Mouse (Mus musculus) embryonic facial prominence, embryonic 11.5 days (tissue): ENCODE results near the gene Utrn. TPM values are rescaled to one million over a fixed set of nuclear protein-coding genes. Genes with fewer than 3 reads are reported as not detected.
A peak's percentile ranks its signal among the peaks of the same experiment; 100 is the strongest.

Experiments
- ATAC-seq: fragments of 200-750 bp; cut with Nextera tagmentation; replicated peaks from 2 replicates; pipeline ENCODE4 v1.8.0; 2017; ENCODE audit warnings: low read depth; ENCODE audit not compliant: insufficient number of reproducible peaks, low FRiP score, low TSS enrichment
- DNase-seq: peaks from one replicate; pipeline ENCODE4 v3.0.0-alpha.2; 2015; ENCODE audit warnings: low spot score
- H3K27ac ChIP-seq: fragments of 300-500 bp; sonication (generic); replicated peaks from 2 replicates; pipeline ENCODE4 v1.5.1; 2014; ENCODE audit warnings: mild to moderate bottlenecking, low read depth, low read length, control low read depth
- H3K27me3 ChIP-seq: fragments of 300-500 bp; sonication (generic); 2 replicates; pipeline ENCODE4 v1.6.1; 2014; ENCODE audit warnings: mild to moderate bottlenecking, low read length, moderate library complexity, mixed read lengths; ENCODE audit not compliant: control insufficient read depth, insufficient read depth
- H3K36me3 ChIP-seq: fragments of 300-500 bp; sonication (generic); replicated peaks from 2 replicates; pipeline ENCODE4 v1.6.1; 2014; ENCODE audit warnings: low read depth, mild to moderate bottlenecking, low read length, moderate library complexity, mixed read lengths; ENCODE audit not compliant: control insufficient read depth, insufficient read depth
- H3K4me1 ChIP-seq: fragments of 300-500 bp; sonication (generic); 2 replicates; pipeline ENCODE4 v1.6.1; 2014; ENCODE audit warnings: low read length, mixed read lengths; ENCODE audit not compliant: control insufficient read depth, insufficient read depth
- H3K4me2 ChIP-seq: fragments of 300-500 bp; sonication (generic); 2 replicates; pipeline ENCODE4 v1.6.1; 2014; ENCODE audit warnings: low read depth, mild to moderate bottlenecking, control low read depth, low read length, moderate library complexity
- H3K4me3 ChIP-seq: fragments of 300-500 bp; sonication (generic); 2 replicates; pipeline ENCODE4 v1.5.1; 2014; ENCODE audit warnings: low read depth, low read length, control low read depth
- H3K9ac ChIP-seq: fragments of 300-500 bp; sonication (generic); replicated peaks from 2 replicates; pipeline ENCODE4 v1.6.1; 2014; ENCODE audit warnings: mild to moderate bottlenecking, control low read depth, low read length
- H3K9me3 ChIP-seq: fragments of 300-500 bp; sonication (generic); replicated peaks from 2 replicates; pipeline ENCODE4 v1.6.1; 2016; ENCODE audit warnings: mild to moderate bottlenecking, low read length, inconsistent platforms, mixed read lengths; ENCODE audit not compliant: control insufficient read depth
- WGBS: fragments of 180-500 bp; shearing (Covaris S2); extraction: QIAGEN DNeasy Blood & Tissue Kit; methylation state at CpG from one replicate; pipeline ENCODE4 v1.1.7; 2014; 5-methylcytosine and 5-hydroxymethylcytosine counted together
- polyA plus RNA-seq: library from polyadenylated mRNA; unstranded; fragments of >200 nt; fragmentation: Nextera tagmentation; extraction: Ambion mirVana; gene quantifications from 2 replicates; pipeline ENCODE4 v1.2.1, GENCODE M21; 2014

The Utrn gene
- polyA plus RNA-seq, 1 experiment from 2014 or later, result 47.4 TPM

DNA sequence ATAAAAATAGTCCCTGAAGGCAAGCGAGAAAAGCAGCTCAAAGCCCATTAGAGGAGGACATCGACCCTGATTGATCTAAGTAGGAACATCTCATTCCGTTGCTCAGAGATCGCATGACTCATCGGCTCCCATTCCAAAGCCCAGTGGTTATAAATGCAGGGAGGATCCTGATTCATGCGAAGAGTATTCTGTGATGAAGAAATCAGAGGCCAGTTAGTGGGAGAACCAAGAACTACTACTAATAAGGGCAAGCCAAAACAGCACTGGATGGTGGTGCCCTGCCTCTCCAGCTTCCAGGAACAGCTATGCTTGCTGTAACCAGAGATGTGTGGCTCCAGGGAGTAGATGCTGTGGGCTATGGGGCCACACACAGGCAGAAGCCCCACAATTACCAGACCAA is 81.2 kb downstream of the Utrn start:
- Histone ChIP-seq H3K4me2 (no peak overlapping the region), H3K9me3 (no peaks in the 10 kb centered on the region), H3K27me3 (no peaks in the 10 kb centered on the region), H3K4me1 (no peaks in the 10 kb centered on the region), H3K9ac (no peak overlapping the region), H3K27ac (no peak overlapping the region), H3K36me3 (no peaks in the 10 kb centered on the region), H3K4me3 (no peak overlapping the region)
- ATAC-seq, result no peak
- 76% methylated on average over 6 of the region's 6 CpGs for WGBS
- no peak for DNase-seq

DNA sequence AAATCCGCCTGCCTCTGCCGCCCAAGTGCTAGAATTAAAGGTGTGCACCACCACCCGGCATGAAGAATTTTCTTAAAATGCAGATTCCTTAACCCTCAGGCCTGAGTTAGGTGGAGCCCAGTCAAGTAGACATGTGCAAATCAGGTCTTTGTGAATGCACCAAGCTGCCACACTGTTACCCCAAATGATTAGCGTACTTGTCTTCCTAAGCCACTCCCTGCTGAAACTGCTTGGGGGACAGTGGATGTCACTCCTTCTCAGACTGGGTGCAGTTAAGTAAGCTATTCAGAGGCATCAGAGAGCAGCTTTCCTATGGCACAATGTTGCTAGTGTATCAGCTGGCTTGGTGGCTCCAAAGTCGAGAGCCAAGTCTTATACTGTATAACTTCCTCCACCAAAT is 83.9 kb downstream of the Utrn start:
- no peak overlapping the region for H3K4me3 ChIP-seq
- H3K4me2 ChIP-seq, result no peak overlapping the region
- ATAC-seq (no peak), DNase-seq (no peak)
- no peak overlapping the region for H3K9ac ChIP-seq
- no peak overlapping the region for H3K27ac ChIP-seq
- 91% methylated on average over 5 of the region's 5 CpGs for WGBS
- no peaks in the 10 kb centered on the region for H3K9me3 ChIP-seq
- H3K27me3 ChIP-seq, result no peaks in the 10 kb centered on the region
- no peaks in the 10 kb centered on the region for H3K4me1 ChIP-seq
- no peaks in the 10 kb centered on the region for H3K36me3 ChIP-seq

DNA sequence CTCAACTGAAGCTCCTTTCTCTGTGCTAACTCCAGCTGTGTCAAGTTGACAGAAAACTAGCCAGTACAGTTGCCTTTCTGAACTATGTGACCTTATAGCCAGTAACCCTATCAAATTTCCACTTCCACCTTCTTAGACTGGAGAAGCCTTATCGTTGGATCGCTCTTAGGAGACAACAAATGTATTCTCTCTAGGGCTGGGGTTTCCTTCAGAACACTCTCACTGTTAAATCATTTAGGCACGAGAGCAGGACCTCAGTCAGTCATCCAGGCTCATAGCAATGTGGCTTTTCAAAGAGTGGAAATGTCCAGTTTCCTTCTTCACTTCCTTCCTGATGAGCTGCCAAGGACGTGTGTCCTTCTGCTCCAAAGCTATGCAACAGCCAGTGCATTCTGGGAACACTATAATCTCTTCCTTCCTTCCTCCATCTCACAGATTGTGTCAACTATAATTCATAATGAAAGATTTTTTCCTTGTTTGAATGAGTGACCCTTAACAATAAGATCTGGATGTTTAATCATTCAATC is 87.7 kb downstream of the Utrn start:
- H3K27me3 ChIP-seq, result no peaks in the 10 kb centered on the region
- H3K4me1 ChIP-seq, result no peaks in the 10 kb centered on the region
- 68% methylated on average over 4 of the region's 4 CpGs for WGBS
- H3K9me3 ChIP-seq, result no peaks in the 10 kb centered on the region
- ATAC-seq, result no peak
- no peak overlapping the region for H3K27ac ChIP-seq
- DNase-seq, result no peak
- no peak overlapping the region for H3K9ac ChIP-seq
- H3K36me3 ChIP-seq, result no peaks in the 10 kb centered on the region
- no peak overlapping the region for H3K4me2 ChIP-seq
- no peak overlapping the region for H3K4me3 ChIP-seq

- 50% methylated on average over 6 of the region's 6 CpGs for whole genome bisulfite sequencing
- Histone ChIP-seq H3K27me3 (no peaks in the 10 kb centered on the region), H3K36me3 (no peaks in the 10 kb centered on the region), H3K9ac (no peak overlapping the region), H3K4me2 (no peak overlapping the region), H3K4me3 (no peak overlapping the region), H3K27ac (no peak overlapping the region), H3K9me3 (no peaks in the 10 kb centered on the region), H3K4me1 (no peaks in the 10 kb centered on the region)
- DNase-seq (peak; percentile 20), ATAC-seq (no peak)
Measured at GRCm38 (mm10) chr10:12773178-12773577, 96.0 kb downstream of the Utrn start.

DNA sequence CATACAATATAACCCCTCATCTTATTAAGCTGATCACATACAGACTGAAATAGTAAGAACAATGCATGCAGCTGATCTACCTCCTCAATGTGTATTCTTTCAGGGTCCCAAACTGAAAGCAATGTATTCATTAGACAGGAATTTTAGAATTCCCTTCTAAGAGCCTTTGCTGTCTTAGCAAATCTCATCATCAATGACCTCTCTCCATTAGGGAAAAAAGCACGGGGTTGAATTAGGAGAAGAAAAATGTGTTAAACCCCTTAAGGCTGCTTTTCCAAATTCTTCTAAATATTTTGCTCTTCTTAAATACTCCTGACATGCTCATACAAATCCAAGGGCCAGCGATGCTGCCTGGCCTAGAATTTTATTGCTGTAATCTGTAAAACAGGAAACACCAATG is 97.7 kb downstream of the Utrn start:
- H3K9ac ChIP-seq, result no peak overlapping the region
- WGBS, result 83% methylated on average over 2 of the region's 2 CpGs
- H3K36me3 ChIP-seq, result no peaks in the 10 kb centered on the region
- no peak for DNase-seq
- H3K4me1 ChIP-seq, result no peaks in the 10 kb centered on the region
- ATAC-seq, result no peak
- H3K9me3 ChIP-seq, result no peaks in the 10 kb centered on the region
- H3K4me2 ChIP-seq, result no peak overlapping the region
- H3K27me3 ChIP-seq, result no peaks in the 10 kb centered on the region
- no peak overlapping the region for H3K27ac ChIP-seq
- H3K4me3 ChIP-seq, result no peak overlapping the region

DNA sequence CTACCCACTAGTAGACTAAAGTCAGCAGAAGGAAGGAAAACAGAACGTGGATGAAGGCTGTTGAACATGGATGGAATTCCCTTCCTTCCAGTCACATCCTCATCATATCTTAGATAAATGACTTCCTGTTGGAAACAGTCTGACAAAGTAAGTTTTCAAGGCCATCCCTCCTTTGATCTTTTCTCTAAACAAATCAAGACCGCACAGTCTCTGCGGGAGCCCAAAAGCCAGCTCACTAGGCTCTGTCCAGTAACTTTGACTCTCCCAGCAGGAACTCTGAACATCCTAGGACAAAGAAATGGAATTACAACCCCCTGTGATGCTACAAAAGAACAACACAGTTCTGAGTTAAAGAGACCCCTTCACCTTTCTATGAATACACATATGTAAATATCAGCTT is 106.5 kb downstream of the Utrn start:
- DNase-seq (no peak), ATAC-seq (no peak)
- no peaks in the 10 kb centered on the region for H3K9me3 ChIP-seq
- H3K27me3 ChIP-seq, result no peaks in the 10 kb centered on the region
- no peak overlapping the region for H3K9ac ChIP-seq
- H3K27ac ChIP-seq, result no peak overlapping the region
- no peaks in the 10 kb centered on the region for H3K4me1 ChIP-seq
- no peak overlapping the region for H3K4me2 ChIP-seq
- H3K4me3 ChIP-seq, result no peak overlapping the region
- H3K36me3 ChIP-seq, result no peaks in the 10 kb centered on the region
- WGBS, result 64% methylated on average over 3 of the region's 3 CpGs

GRCm38 (mm10) chr10:12758702-12758988 is 110.5 kb downstream of the Utrn start:
- H3K4me3 ChIP-seq, result no peak overlapping the region
- H3K27me3 ChIP-seq, result no peaks in the 10 kb centered on the region
- no peaks in the 10 kb centered on the region for H3K9me3 ChIP-seq
- no peak for DNase-seq
- H3K36me3 ChIP-seq, result no peaks in the 10 kb centered on the region
- H3K4me1 ChIP-seq, result no peaks in the 10 kb centered on the region
- WGBS, result 60% methylated on average over 6 of the region's 6 CpGs
- no peak for ATAC-seq
- no peak overlapping the region for H3K4me2 ChIP-seq
- H3K27ac ChIP-seq, result no peak overlapping the region
- H3K9ac ChIP-seq, result no peak overlapping the region

DNA sequence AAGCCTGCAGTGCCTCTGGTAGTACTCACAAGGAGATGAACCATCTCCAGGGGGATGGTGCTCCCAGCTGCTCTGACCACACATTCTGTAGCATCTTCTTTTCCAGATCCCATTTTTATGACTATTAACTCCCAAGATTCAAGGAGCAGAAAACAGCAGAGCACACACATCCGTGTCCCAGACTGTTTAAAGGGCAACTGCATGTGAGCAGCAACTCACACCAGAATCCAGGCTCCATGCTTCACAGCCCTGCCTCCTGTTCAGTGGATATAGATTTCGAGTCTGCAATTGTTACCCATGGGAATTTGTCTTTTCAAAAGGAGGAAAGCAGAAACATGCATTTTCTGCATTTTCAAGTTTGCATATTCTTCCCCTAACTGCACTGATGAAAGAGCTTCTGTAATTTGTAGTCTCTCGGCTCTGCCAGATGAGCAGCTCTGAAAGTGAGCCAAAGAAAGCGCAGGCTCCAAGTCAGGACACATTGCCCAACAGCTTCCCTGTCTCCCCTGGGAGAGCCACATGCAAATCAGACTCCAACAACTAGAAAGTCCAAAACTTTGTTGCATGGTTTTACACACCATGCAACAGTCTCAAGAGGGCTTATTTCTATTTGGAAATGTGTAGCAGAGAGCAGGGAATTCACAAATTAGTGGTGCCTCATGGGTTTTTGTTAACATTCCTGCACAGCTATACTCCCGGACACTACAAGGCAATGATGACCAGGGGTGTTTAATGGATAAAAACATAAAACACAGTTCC is 111.0 kb downstream of the Utrn start:
- no peaks in the 10 kb centered on the region for H3K36me3 ChIP-seq
- H3K9ac ChIP-seq, result no peak overlapping the region
- H3K9me3 ChIP-seq, result no peaks in the 10 kb centered on the region
- ATAC-seq (no peak), DNase-seq (no peak)
- no peaks in the 10 kb centered on the region for H3K27me3 ChIP-seq
- H3K27ac ChIP-seq, result no peak overlapping the region
- no peaks in the 10 kb centered on the region for H3K4me1 ChIP-seq
- H3K4me3 ChIP-seq, result no peak overlapping the region
- WGBS, result 49% methylated on average over 5 of the region's 5 CpGs
- no peak overlapping the region for H3K4me2 ChIP-seq
